Mouse (Mus musculus): Measurements from ENCODE around the gene Acbd5.
A peak's percentile ranks its signal among the peaks of the same experiment; 100 is the strongest.
"Not testable (repeated sequence)": the region's sequence is repeated elsewhere in the genome, so short reads cannot be mapped to it uniquely, and the experiment has no call there.

Acbd5 gene

DNA sequence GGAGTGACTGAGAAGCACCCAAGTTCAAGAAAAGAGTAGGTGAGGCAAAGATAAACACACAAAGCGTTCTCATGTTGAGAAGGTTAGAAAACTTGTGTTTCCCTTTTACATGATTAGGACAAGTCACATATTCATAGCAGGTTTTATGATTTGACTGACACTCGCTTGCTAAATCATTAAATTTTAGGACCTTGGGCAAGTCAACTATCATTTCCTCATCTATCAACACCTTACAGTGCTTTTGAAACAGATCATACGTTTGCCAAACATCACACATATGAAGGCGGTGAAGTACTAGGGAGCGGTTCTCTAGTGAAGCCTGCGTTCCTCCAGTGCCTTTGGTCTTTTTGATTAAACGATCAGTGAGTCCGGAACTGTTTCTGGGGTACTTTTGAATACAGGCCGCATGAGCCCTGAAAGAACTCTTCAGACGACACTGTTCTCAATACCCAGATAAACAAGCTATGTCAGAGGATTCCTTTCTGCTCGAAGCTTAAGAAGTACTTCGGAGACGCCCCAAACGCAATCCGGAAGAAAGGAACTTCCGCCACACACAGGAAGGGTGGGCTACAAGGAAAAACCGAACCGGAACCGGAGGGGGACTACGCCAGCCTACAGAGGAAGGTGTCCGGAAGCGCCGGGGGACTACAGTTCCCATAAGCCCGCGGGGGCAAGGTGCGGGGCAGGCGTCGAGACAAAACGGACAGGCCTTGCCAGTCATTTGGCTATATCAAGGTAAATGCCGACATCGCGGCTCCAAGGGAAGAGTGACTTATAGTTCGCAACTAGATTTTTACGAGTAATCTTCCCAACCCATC, at the start of gene Acbd5:
Gene Acbd5, plus strand, starts transcription at position 616 of the 818 bp plus-strand sequence.
- peak; percentile 98 for DNase-seq (ENCODE audit: low spot score)

DNA sequence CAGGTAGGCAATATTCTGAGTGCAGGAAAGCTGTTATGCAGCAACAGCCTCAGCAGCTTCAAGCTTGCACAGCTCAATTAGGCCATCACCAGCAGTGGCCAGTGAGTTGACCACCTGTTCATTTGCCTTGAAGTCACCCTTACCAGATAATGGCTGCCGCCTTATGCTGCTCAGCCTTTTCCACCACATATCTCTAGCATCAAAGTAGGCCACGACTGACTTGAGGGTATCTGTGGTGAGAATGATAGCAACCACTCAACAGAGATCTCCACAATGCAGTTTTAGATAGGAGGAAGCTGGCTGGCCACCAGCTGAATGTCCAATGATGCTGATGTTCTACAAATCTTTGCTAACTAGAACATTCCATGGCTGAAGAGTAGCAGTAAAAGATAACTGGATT, 48.8 kb upstream of the Acbd5 start:
- no peak for DNase-seq (ENCODE audit: low spot score)

DNA sequence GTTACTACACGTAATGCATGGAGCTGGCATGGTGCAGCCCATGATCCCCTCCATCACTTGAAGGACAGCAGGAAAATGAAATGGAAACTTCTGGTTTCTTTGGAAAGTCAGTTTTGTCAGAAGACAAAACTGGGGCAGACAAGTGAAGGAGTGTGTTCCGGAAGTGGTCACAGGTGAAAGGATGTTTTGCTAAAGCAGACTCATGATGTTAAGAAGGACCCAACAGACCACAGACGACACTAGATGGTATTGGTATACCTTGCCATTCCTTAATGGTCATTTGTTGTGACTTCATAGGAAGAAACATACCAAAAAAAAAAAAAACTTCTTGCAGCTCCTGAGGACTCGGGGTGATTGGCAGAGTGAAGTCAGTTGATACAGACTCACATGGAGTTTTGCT, 46.6 kb upstream of the Acbd5 start:
- no peak for DNase-seq (ENCODE audit: low spot score)

DNA sequence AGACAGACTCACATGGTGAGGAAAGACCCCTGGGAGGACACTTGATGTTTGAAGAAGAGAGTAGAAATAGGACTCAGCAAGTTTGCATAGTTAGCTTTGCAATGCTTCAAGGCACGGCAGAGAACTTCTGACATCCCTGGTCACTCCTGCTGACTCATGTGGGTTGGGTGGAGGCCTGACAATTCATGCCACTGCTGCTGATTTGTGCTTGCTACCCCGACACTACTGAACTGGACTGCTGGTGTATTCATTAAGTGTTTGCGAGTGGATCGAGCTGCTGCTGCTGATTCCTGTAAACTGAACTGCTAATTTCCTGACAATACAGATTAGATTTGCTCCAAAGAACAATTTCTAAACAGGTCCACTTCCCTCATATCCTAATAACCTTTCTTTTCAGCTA, 46.2 kb upstream of the Acbd5 start:
- DNase-seq (ENCODE audit: low spot score): no peak

DNA sequence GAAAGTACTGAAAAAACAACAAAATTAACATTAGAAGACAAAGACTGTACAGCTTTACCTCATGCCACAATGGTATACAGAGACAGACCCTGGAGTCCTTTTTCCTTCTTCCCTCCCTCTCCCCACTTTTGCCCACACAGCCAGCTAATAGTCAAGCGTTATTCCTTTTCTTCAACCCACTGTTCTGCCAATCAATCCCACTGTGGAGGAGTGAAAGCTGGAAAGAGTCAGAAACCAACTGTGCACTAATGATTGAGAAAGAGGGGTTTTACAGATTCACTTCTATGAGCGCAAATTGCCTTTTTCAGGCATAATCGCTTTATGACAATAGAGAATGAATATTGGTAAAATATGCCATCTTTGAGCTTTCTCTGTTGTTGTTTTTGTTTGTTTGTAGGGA, 44.9 kb upstream of the Acbd5 start:
- DNase-seq (ENCODE audit: low spot score): no peak

DNA sequence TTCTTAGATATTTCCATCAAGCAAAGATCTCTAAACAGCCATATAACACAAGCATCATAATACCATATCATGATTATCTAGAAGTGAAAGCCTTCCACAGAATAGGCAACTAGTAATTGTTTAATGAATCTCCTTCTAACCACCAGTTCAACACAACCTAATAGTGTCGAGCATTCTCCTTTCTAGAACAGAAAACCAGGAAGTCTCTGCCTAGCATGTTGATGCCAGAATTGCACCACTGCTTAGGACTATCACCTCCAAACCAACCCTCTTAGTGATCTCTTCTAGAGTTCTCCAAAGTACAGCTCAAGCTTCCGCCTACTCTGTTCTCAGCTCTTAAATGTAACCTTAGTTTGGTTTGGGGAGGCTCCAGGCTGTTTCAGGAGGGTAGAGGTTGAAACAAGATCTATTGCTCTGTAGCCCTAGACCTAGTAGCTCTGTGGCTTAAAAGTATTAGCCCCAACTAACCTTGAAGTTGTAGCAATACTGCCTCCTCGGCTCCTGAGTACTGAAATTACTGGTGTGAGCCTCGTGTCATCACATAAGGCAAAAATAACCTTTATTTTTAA, 44.2 kb upstream of the Acbd5 start:
- DNase-seq (ENCODE audit: low spot score): no peak

DNA sequence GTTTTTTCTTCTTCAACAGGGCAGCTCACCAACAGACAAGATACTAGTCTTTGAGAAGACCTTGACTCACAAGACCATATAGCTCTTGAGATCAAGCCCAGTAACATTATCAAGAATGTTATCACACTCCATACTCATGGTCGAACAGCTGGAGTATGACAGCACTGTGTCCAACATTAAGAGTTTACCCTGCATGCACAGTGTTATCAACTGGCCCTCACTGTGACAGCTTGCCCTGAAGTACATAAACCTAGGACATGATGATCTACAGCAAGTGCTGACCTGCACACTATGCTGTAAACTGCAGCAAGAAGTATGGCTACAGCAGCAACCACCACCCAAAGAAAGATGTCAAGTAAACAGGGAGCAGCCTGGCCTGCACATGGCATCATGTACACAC, 41.6 kb upstream of the Acbd5 start:
- no peak for DNase-seq (ENCODE audit: low spot score)

DNA sequence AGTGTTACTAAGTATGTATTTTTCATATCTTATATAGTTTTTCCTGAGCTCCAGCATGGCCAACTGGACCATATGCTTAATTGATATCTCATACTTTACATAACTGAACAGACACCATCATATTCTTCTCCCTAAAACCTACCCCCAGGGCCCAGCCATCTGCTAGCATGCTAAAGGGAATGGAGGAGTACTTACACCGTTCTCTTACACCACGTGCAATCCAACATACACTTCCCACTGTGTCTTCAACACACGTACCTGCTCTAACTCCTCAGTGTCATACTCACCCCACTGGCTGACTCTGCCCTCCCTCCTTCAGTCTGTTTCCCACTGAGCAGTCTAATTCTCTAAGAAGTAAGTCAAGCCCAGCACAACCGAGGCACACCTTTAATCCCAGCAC, 39.1 kb upstream of the Acbd5 start:
- no peak for DNase-seq (ENCODE audit: low spot score)

DNA sequence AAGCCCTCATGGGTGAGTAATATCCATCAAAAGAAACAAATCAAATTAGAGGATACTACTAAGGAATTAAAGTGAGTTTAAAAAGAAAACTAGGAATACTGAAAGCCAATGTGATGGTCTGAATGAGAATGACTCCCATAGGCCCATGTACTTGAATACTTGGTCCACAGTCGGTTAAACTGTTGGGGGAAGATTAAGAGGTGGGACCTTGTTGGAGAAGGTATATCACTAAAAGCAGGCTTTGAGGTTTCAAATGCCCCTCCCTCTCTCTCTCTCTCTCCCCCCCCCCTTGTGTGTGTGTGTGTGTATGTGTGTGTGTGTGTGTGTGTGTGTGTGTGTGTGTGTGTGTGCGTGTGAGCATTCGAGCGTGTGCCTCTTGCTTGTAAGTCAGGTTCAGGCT, 37.3 kb upstream of the Acbd5 start:
- no peak for DNase-seq (ENCODE audit: low spot score)

DNA sequence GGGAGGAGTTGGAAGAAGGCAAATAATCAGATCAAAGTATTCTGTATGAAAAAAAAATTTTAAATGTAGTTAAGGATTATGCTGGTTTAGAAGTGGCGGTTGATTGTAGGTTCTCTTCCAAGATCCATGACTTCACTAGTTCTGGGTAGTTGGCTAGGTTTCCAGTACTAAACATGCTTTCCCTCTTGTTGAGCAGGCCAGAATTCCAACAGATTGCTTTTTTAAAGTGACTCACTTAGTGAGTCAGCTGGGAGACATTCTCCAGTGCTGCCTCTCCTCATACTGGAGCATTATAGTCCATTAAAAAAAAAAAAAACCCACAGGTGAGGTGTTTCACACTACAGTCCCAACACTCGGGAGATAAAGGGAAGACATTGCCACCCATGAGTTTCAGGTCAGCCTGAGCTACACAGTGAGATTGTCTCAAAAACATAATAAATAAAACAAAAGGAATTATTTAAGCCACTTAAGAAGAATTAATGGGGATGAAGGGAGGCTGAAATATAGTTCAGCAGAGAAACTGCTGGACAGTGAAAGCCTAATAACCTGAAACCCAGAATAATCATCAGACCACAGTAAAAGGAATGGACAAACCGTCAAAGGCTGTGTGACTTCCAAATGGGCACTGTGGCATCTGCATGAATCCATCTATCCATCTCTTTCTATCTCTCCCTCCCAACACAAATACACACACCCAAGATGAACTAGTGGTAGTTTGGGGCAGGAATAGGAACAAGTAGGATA, 33.1 kb upstream of the Acbd5 start:
- DNase-seq (ENCODE audit: low spot score): no peak

DNA sequence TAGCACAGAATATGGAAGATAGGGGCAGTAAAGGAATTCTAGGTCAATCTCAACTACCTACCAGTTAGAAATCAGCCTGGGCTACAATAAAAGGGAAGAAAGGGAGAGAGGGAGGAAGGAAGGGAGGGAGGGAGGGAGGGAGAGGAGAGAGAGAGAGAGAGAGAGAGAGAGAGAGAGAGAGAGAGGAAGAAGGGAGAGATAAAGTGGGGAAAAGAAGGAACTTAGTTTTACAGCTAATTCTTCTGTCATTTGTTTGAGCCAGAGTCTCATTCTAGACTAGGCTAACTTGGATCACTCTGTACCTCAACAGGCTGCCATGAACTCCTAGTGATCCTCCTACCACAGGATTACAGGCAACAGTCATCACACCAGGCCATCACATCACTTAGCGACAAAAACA, 32.5 kb upstream of the Acbd5 start:
- no peak for DNase-seq (ENCODE audit: low spot score)

DNA sequence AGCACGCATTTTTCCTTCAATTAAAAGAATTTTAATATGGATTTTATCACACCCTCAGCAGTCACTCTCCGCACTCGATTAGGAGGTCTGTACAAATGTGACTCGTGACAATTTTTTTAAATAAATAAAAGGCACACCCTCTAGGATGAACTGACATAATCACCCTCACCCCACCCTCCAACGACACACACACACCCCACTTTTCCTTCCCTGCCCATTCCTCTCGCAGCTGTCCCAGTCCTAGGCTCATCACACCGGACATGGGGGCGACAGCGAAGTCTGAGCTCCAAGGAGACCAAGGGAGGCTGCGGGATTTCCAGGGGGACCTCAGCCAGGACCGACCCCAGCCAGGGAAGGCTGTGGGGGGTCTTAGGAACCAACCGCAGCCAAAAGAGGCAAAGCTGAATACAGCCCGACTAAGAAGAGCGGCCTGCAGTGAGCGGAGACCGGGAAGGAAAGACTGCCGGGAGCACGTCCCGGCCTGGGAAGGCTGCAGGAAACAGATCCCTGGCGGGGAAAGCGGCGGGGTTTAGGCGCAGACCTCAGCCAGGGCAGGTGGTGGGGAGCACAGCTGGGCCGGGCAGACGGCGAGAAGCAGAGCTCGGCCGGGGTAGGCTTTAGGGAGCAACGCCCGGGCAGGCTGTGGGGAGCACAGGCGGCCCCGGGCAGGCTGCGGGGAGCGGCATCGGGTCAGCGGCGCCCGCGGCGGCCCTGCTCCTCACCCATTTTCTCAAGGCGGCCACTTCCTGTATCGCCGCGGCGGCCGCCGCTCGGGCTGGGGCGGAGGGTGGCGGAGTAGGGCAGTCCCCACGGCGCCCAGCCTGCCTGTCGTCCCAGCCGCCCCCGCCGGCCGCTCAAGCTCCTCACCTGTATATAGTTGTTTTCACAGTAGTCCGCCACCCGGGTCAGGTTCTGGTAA, 28.6 kb upstream of the Acbd5 start:
- DNase-seq (ENCODE audit: low spot score): peak; percentile 50

DNA sequence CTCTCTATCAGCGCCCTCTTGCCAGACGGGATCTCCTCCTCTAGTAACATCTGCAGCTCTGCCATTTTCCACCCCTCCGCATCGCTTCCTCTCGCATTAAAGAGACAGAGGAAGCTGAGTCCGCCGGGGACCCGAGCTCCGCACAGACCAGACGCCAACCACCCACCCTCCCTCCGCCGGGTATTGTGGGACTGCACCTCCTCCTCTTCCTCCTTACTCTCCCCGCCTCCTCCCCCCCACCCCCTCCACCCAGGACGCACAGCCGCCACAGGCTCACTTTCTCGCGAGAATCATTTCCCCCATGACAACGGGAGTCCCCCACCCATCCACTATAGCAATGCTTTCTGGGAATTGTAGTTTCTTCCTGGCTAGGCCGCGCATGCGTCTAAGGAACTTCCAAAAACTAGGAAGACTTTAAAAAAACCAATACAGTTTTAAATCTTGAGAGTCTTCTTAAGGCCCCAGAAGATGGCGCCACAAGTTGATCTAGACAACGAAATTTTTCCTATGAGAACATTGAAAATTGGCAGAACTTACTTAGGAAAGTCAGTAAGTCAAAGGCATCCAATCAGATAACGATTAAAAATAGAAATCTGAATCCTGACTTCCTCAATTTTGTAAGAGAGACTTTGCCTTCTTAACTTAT, 27.8 kb upstream of the Acbd5 start, which contains the start of gene Abi1:
Gene Abi1, minus strand, starts transcription at position 241 of the 646 bp plus-strand sequence.
- DNase-seq (ENCODE audit: low spot score): peak; percentile 99

DNA sequence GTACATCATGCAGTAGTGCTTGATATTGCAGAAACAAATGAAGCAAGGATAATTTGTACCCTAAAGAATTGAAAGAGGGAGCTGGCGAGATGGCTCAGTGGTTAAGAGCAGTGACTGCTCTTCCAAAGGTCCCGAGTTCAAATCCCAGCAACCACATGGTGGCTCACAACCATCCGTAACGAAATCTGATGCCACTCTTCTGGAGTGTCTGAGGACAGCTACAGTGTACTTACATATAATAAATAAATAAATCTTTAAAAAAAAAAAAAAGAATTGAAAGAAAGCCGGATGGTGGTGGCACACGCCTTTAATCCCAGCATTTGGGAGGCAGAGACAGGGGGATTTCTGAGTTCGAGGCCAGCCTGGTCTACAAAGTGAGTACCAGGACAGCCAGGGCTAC, 27.3 kb upstream of the Acbd5 start:
- DNase-seq (ENCODE audit: low spot score): not testable (repeated sequence)

DNA sequence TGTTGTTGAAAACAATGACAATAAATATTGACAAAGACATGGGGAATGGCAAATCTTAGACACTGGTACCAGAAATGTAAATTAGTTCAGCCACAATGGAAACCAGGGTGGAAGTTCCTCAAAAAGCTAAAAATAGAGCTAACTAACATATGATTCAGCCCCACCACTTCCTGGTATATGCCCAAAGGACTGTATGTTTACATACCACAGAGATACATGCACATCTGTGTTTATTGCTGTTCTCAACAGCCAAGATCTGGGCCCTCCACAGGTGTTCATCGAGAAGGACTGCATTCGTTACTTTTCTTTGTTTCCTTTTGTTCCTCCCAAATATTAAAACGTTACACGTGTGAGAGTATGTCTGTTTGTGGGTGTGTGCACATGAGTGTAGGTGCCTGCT, 26.5 kb upstream of the Acbd5 start:
- DNase-seq (ENCODE audit: low spot score): no peak

DNA sequence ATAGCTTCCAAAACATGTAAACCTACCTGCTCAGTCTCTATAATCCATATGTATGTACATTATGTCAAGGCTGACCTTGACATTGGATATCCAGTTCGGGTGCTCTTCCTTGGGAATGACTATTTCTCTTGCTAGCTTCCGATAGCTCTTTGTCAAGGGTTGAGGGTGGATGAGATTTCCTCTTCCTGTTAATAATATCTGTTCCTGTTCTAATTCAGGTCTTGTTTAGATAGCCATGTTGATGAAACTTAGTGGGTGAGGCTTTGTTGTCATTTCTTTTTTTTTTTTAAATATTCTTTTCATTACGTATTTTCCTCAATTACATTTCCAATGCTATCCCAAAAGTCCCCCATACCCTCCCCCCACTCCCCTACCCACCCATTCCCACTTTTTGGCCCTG, 25.8 kb upstream of the Acbd5 start:
- DNase-seq (ENCODE audit: low spot score): no peak

DNA sequence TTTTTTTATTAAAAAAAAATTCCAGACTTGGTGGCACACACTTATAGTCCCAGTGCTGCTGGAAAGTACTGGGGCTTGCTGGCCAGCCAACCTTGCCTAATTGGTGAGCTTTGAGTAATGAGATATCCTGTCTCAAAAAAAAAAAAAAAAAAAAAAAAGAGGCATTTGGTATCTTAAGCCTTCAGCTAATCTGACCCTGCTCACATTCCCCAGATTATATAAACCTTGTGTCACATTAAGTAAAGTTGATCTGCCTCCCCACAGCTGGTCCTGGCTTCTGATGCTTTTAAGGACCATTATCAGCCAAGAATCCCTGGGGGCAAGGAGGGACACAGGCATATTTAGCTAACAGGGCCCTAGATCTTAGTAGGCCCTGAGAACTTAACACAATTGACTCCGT, 22.3 kb upstream of the Acbd5 start:
- DNase-seq (ENCODE audit: low spot score): no peak

DNA sequence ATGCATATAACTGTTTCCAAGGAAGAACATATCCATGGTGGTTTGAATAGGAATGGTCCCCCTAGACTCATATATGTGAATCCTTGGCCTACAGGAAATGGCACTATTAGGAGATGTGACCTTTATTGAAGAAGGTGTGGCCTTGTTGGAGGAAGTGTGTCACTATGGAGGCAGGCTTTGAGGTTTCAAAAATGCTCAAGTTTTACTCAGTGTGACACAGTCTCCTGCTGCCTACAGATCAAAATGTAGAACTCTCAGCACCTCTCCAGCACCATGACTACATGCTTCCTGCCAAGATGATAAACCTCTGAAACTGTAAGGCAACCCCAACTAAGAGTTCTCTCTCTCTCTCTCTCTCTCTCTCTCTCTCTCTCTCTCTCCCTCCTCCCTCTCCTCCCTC, 20.0 kb upstream of the Acbd5 start:
- no peak for DNase-seq (ENCODE audit: low spot score)

DNA sequence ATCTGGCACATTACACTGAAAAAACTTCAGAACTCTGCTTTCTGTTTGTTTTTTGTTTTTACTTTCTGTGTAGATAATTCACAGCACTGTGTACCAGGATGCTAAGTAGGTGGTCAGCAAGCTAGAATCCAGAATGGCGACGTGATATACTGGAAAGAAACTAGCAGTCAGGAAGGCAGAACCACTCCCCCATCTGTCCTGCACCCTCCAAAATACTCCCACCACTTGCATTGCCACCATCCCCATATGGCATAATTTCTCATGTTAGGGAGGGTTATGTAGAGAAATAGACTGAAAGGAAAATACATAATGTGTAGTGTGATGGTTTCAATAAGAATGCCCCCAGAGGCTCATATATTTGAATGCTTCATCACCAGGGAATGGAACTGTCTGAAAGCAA, 16.1 kb upstream of the Acbd5 start:
- DNase-seq (ENCODE audit: low spot score): no peak

DNA sequence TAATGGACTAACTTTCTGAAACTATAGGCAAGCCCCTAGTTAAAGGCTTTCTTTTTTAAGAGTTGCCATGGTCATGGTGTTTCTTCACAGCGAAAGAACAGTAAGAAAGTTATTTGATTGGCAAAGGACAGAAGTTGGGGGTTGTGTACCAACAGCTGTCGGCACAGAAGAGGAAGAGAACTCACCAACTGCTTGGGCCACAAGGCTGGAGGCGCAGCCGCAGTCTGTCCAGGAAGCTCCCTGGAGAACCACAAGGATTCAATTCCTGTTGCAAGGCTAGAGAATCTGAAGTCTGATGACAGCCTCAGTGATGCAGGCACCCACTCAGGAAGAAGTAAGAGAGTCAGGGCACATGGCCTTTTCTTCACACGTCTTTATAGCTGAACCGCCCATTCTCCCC, 15.4 kb upstream of the Acbd5 start:
- no peak for DNase-seq (ENCODE audit: low spot score)

DNA sequence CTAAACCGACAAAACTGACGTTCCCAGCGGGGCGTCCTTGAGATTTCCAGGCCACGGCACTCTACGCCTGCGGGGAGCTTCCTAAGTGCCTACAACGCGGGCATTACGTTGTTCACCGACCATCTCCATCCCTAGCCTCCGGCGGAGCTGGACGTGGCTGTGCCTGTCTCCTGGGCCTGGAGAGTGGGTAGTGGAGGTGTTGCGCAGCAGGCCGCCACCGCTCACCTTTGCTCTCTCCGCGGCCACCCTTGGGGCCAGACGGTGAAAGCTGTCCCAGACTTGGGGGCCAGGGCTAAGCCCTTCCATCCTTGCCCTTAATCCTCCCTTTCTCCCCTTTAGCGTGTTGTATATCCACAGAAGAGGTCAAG, 387 bp downstream of the Acbd5 start:
- DNase-seq (ENCODE audit: low spot score): no peak

Data from embryo, embryonic 10.5 days (tissue).